Mouse (Mus musculus): ENCODE measurements at regions not wholly inside any gene's neighbourhood (a gene's known extent, or its start where the extent isn't known, plus 50 kb on each side); places are given as distances from the start of the nearest gene placed in this dataset.

GRCm38 (mm10) chr7:37832322-37832721 lies 58.9 kb upstream of the Zfp536 start:
- TF ChIP-seq CTCF (IDR thresholded peaks at IDR 0.05; ENCODE audit: control insufficient read depth, insufficient read depth, insufficient replicate concordance, low read depth, low read length) = no peak
- no peak for TF ChIP-seq POLR2A (IDR thresholded peaks at IDR 0.05; ENCODE audit: control insufficient read depth, low read depth, low read length)
